Mouse (Mus musculus) lung, postnatal 0 days (tissue): Measurements from ENCODE around the gene AL607142.1. TPM values are rescaled to one million over a fixed set of nuclear protein-coding genes. Genes with fewer than 3 reads are reported as not detected.
A peak's percentile ranks its signal among the peaks of the same experiment; 100 is the strongest.

Experiments
- ATAC-seq: fragments of 200-750 bp; cut with Nextera tagmentation; 2 replicates; pipeline ENCODE4 v1.8.0; 2017; ENCODE audit warnings: moderate library complexity
- DNase-seq: peaks from one replicate; pipeline ENCODE4 v3.0.0-alpha.2; 2016; ENCODE audit warnings: low spot score
- H3K27ac ChIP-seq: fragments of 300-500 bp; sonication (generic); 2 replicates; pipeline ENCODE4 v1.5.1; 2014; ENCODE audit warnings: antibody characterized with exemption, mild to moderate bottlenecking, low read length, mixed read lengths
- H3K27me3 ChIP-seq: fragments of 300-500 bp; sonication (generic); replicated peaks from 2 replicates; pipeline ENCODE4 v1.6.1; 2014; ENCODE audit warnings: low read length, mixed read lengths; ENCODE audit not compliant: insufficient read depth
- H3K36me3 ChIP-seq: fragments of 300-500 bp; sonication (generic); 2 replicates; pipeline ENCODE4 v1.6.1; 2014; ENCODE audit warnings: low read length, mixed read lengths; ENCODE audit not compliant: insufficient read depth
- H3K4me1 ChIP-seq: fragments of 300-500 bp; sonication (generic); 2 replicates; pipeline ENCODE4 v1.6.1; 2014; ENCODE audit warnings: antibody characterized with exemption, low read depth, low read length, mixed read lengths; ENCODE audit not compliant: insufficient read depth
- H3K4me2 ChIP-seq: fragments of 300-500 bp; sonication (generic); replicated peaks from 2 replicates; pipeline ENCODE4 v1.6.1; 2014; ENCODE audit warnings: low read depth, mild to moderate bottlenecking, low read length, moderate library complexity, mixed read lengths
- H3K4me3 ChIP-seq: fragments of 300-500 bp; sonication (generic); 2 replicates; pipeline ENCODE4 v1.5.1; 2014; ENCODE audit warnings: low read depth, low read length
- H3K9ac ChIP-seq: fragments of 300-500 bp; sonication (generic); replicated peaks from 2 replicates; pipeline ENCODE4 v1.6.1; 2014; ENCODE audit warnings: low read depth, mild to moderate bottlenecking
- H3K9me3 ChIP-seq: fragments of 300-500 bp; sonication (generic); 2 replicates; pipeline ENCODE4 v1.6.1; 2016; ENCODE audit warnings: low read length, mixed read lengths
- CTCF ChIP-seq: IDR thresholded peaks from 2 replicates; pipeline ENCODE4 v1.5.1; 2016; ENCODE audit warnings: antibody characterized with exemption, mild to moderate bottlenecking
- EP300 ChIP-seq: IDR thresholded peaks from 2 replicates; pipeline ENCODE4 v1.6.1; 2016; ENCODE audit warnings: antibody characterized with exemption, mild to moderate bottlenecking, control low read depth
- WGBS: fragments of 180-500 bp; shearing (Covaris S2); extraction: QIAGEN DNeasy Blood & Tissue Kit; methylation state at CpG from one replicate; pipeline ENCODE4 v1.1.7; 2014; 5-methylcytosine and 5-hydroxymethylcytosine counted together
- polyA plus RNA-seq: library from polyadenylated mRNA; unstranded; fragments of >200 nt; fragmentation: Nextera tagmentation; extraction: Ambion mirVana; gene quantifications from 2 replicates; pipeline ENCODE4 v1.2.1, GENCODE M21; 2015

The AL607142.1 gene
- polyA plus RNA-seq, 1 experiment from 2014 or later = not detected

GRCm38 (mm10) chr4:120124656-120125055 is 59.9 kb downstream of the AL607142.1 start:
- WGBS = 69% methylated on average over 6 of the region's 6 CpGs
- Histone ChIP-seq H3K36me3 (no peaks in the 10 kb centered on the region), H3K27me3 (no peaks in the 10 kb centered on the region), H3K4me1 (no peaks in the 10 kb centered on the region), H3K9me3 (no peaks in the 10 kb centered on the region), H3K27ac (no peak overlapping the region), H3K4me2 (no peak overlapping the region), H3K9ac (no peak overlapping the region), H3K4me3 (no peak overlapping the region)
- ATAC-seq = no peak
- no peak for TF ChIP-seq EP300
- TF ChIP-seq CTCF = no peak
- no peak for DNase-seq

DNA sequence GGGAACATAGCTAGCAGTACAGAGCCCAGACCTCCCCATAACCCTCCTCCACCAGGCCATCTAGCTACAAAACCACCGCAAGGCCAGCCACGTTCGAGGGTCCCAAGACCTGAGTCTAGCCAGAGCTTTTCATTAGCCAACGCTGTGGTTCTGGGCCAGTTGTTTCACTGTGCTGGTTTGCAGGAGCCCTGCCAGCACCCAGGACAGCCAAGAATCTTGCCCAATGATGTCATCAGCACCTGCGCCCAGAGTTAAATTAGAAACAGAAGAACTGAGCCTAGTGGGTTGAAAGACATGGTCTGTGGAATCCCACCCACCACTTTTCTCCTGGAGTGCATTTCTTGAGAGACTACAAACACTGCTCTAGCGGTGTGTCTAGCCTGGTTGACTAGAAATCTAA is 61.3 kb downstream of the AL607142.1 start:
- no peaks in the 10 kb centered on the region for H3K36me3 ChIP-seq
- 86% methylated on average over 6 of the region's 6 CpGs for WGBS
- H3K9me3 ChIP-seq = no peaks in the 10 kb centered on the region
- H3K9ac ChIP-seq = no peak overlapping the region
- no peaks in the 10 kb centered on the region for H3K27me3 ChIP-seq
- TF ChIP-seq CTCF = no peak
- TF ChIP-seq EP300 = no peak
- H3K4me2 ChIP-seq = no peak overlapping the region
- no peak overlapping the region for H3K4me3 ChIP-seq
- H3K4me1 ChIP-seq = no peaks in the 10 kb centered on the region; the same call in 1 of the 2 replicates
- DNase-seq (no peak), ATAC-seq (no peak)
- H3K27ac ChIP-seq = no peak overlapping the region

GRCm38 (mm10) chr4:120127333-120127732 is 62.5 kb downstream of the AL607142.1 start:
- Histone ChIP-seq H3K9me3 (no peaks in the 10 kb centered on the region), H3K27me3 (no peaks in the 10 kb centered on the region), H3K4me2 (no peak overlapping the region), H3K9ac (no peak overlapping the region), H3K4me3 (no peak overlapping the region), H3K36me3 (no peaks in the 10 kb centered on the region), H3K27ac (no peak overlapping the region), H3K4me1 (no peaks in the 10 kb centered on the region; the same call in 1 of the 2 replicates)
- no peak for TF ChIP-seq CTCF
- no peak for TF ChIP-seq EP300
- WGBS = 87% methylated on average over 3 of the region's 3 CpGs
- no peak for DNase-seq
- ATAC-seq = no peak

- peak; percentile 42 for ATAC-seq
- H3K9me3 ChIP-seq = no peaks in the 10 kb centered on the region
- TF ChIP-seq CTCF = no peak
- TF ChIP-seq EP300 = no peak
- H3K4me3 ChIP-seq = no peak overlapping the region
- WGBS = 35% methylated on average over 4 of the region's 4 CpGs
- H3K27ac ChIP-seq = no peak overlapping the region
- DNase-seq = peak; percentile 61
- H3K9ac ChIP-seq = no peak overlapping the region
- H3K4me2 ChIP-seq = no peak overlapping the region
- no peaks in the 10 kb centered on the region; the same call in 1 of the 2 replicates for H3K4me1 ChIP-seq
- H3K36me3 ChIP-seq = no peaks in the 10 kb centered on the region
- H3K27me3 ChIP-seq = no peaks in the 10 kb centered on the region
Observed at GRCm38 (mm10) chr4:120128033-120128432, 63.2 kb downstream of the AL607142.1 start.

GRCm38 (mm10) chr4:120129233-120129885 is 64.6 kb downstream of the AL607142.1 start:
- ATAC-seq (peak; percentile 43; the same call in 1 of the 2 replicates), DNase-seq (peak; percentile 82)
- Histone ChIP-seq H3K4me1 (no peaks in the 10 kb centered on the region; the same call in 1 of the 2 replicates), H3K4me2 (no peak overlapping the region), H3K4me3 (no peak overlapping the region), H3K36me3 (no peaks in the 10 kb centered on the region), H3K27me3 (no peaks in the 10 kb centered on the region), H3K9ac (no peak overlapping the region), H3K27ac (no peak overlapping the region), H3K9me3 (no peaks in the 10 kb centered on the region)
- WGBS = 41% methylated on average over 4 of the region's 4 CpGs
- TF ChIP-seq EP300 (no peak), CTCF (peak; percentile 95)

DNA sequence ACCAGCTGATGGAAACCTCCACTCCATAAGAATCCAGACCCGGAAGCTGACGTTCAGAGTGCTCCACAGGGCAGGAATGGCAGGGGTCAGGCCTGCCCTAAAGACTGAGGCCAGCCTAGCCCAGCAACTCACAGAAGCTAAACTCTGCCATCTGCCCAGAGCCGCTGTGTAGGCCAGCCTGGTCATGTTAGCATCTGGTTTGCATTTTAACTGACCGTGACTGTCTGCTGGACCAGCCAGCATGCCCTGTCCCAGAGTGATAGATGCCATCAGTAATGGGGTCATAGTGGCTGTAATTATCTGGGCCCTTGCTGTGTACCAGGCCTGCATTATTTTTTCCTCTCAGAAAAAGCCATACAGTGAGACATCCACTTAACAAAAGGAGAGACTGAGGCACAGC is 66.1 kb downstream of the AL607142.1 start:
- Histone ChIP-seq H3K9me3 (no peaks in the 10 kb centered on the region), H3K4me1 (no peaks in the 10 kb centered on the region; the same call in 1 of the 2 replicates), H3K9ac (no peak overlapping the region), H3K27me3 (no peaks in the 10 kb centered on the region), H3K4me3 (no peak overlapping the region), H3K27ac (no peak overlapping the region), H3K36me3 (no peaks in the 10 kb centered on the region), H3K4me2 (no peak overlapping the region)
- no peak for DNase-seq
- 84% methylated on average over 4 of the region's 4 CpGs for WGBS
- TF ChIP-seq CTCF (no peak), EP300 (no peak)
- no peak for ATAC-seq
